14 mouse cellular contexts compared by ENCODE assay signal in the genomic region with DNA sequence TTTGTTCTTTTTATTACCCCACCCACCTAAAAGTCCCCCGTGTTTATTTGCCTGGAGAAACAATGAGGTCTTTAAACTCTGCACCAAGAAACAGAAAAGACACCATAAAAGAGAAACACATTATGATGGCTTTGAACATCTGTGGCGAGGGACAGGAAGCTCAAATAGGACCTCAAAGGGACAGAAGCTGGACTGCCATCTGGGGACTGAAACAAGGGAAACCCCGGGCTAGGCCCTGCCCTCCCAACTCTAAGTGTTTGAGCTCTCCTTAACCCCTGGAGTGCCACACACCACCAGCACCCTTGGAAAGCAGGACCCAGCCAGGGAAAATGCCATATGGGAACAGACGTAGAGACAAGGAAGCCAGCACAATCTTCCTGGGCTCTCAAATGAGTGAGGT.
DNase-seq lines count a peak whose midpoint lies in the region; ATAC-seq lines count a peak whose summit lies in the region.
"Had no signal": no experiment of that assay in that cellular context is flagged by ENCODE, and none has a peak within 500 bp of the region (broad histone marks: within the 10 kb centered on the region; RNA-seq: fewer than 3 reads in every experiment).

No protein-coding gene starts in this region.

- H3K4me1 ChIP-seq in hindbrain, embryonic 15.5 days (replicated peaks) = peaks cover 26% of the 10 kb centered on the region
- peaks cover 13% of the 10 kb centered on the region for H3K4me1 ChIP-seq in hindbrain, embryonic 12.5 days
- peaks cover 42% of the 10 kb centered on the region for H3K4me1 ChIP-seq in neural tube, embryonic 13.5 days (replicated peaks)
- H3K4me1 ChIP-seq in neural tube, embryonic 15.5 days = peaks cover 22% of the 10 kb centered on the region
- peaks cover 54% of the 10 kb centered on the region for H3K4me1 ChIP-seq in forebrain, embryonic 13.5 days

- 28% methylated on average over 4 of the region's 4 CpGs for WGBS in hindbrain, embryonic 15.5 days
- WGBS in hindbrain, embryonic 12.5 days = 27% methylated on average over 4 of the region's 4 CpGs
- 5% methylated on average over 4 of the region's 4 CpGs for WGBS in neural tube, embryonic 13.5 days
- WGBS in neural tube, embryonic 15.5 days = 11% methylated on average over 4 of the region's 4 CpGs
- whole genome bisulfite sequencing in forebrain, embryonic 13.5 days = 7% methylated on average over 4 of the region's 4 CpGs

- peak; percentile 34 for DNase-seq in mesoderm, embryonic 11.5 days (ENCODE audit: low read depth, low spot score)
- no peak for DNase-seq in layer of hippocampus, adult 18-20 months (ENCODE audit: low spot score in 2 of 2)
- no peak for DNase-seq in adrenal gland, postnatal 4 days (ENCODE audit: low spot score in 2 of 2)
- DNase-seq: cerebellum, adult 8-10 months; thymus, postnatal 14 days had no signal

- no peak for ATAC-seq in hindbrain, embryonic 15.5 days (ENCODE audit: low FRiP score, low read depth)
- ATAC-seq in hindbrain, embryonic 12.5 days (ENCODE audit: low FRiP score) = no peak
- ATAC-seq in neural tube, embryonic 13.5 days (ENCODE audit: low read depth) = no peak
- ATAC-seq in neural tube, embryonic 15.5 days (ENCODE audit: low FRiP score) = no peak
- no peak for ATAC-seq in forebrain, embryonic 13.5 days

- H3K4me3 ChIP-seq in hindbrain, embryonic 15.5 days = no peak overlapping the region
- no peak overlapping the region for H3K4me3 ChIP-seq in hindbrain, embryonic 12.5 days
- H3K4me3 ChIP-seq in neural tube, embryonic 13.5 days = no peak overlapping the region
- H3K4me3 ChIP-seq in neural tube, embryonic 15.5 days (replicated peaks) = no peak overlapping the region
- no peak overlapping the region for H3K4me3 ChIP-seq in forebrain, embryonic 13.5 days

- peak overlapping the region; percentile 44; the same call in 1 of the 2 replicates for H3K27ac ChIP-seq in hindbrain, embryonic 15.5 days (replicated peaks)
- no peak overlapping the region for H3K27ac ChIP-seq in hindbrain, embryonic 12.5 days
- H3K27ac ChIP-seq in neural tube, embryonic 13.5 days (replicated peaks) = 0 out of 2 replicates have a peak overlapping the region, but pooled peaks have one; percentile 9
- H3K27ac ChIP-seq in neural tube, embryonic 15.5 days (replicated peaks) = no peak overlapping the region
- H3K27ac ChIP-seq in forebrain, embryonic 13.5 days = peak overlapping the region; percentile 33; the same call in 1 of the 2 replicates
- H3K27ac ChIP-seq: kidney, postnatal 0 days; liver, embryonic 14.5 days; stomach, postnatal 0 days had no signal

- no peak overlapping the region for H3K4me2 ChIP-seq in hindbrain, embryonic 15.5 days
- H3K4me2 ChIP-seq in hindbrain, embryonic 12.5 days (replicated peaks) = no peak overlapping the region
- no peak overlapping the region for H3K4me2 ChIP-seq in neural tube, embryonic 13.5 days
- no peak overlapping the region for H3K4me2 ChIP-seq in neural tube, embryonic 15.5 days
- no peak overlapping the region for H3K4me2 ChIP-seq in forebrain, embryonic 13.5 days
- H3K4me2 ChIP-seq: heart, embryonic 11.5 days had no signal

- H3K36me3 ChIP-seq in hindbrain, embryonic 15.5 days = no peaks in the 10 kb centered on the region
- H3K36me3 ChIP-seq in hindbrain, embryonic 12.5 days = no peaks in the 10 kb centered on the region
- H3K36me3 ChIP-seq in neural tube, embryonic 13.5 days = no peaks in the 10 kb centered on the region
- H3K36me3 ChIP-seq in neural tube, embryonic 15.5 days = no peaks in the 10 kb centered on the region
- H3K36me3 ChIP-seq in forebrain, embryonic 13.5 days (ENCODE audit: poor library complexity, severe bottlenecking) = peaks cover 16% of the 10 kb centered on the region; the same call in 1 of the 2 replicates

- H3K9ac ChIP-seq in hindbrain, embryonic 15.5 days = no peak overlapping the region
- H3K9ac ChIP-seq in hindbrain, embryonic 12.5 days = no peak overlapping the region
- H3K9ac ChIP-seq in neural tube, embryonic 13.5 days = no peak overlapping the region
- H3K9ac ChIP-seq in neural tube, embryonic 15.5 days (replicated peaks) = no peak overlapping the region
- no peak overlapping the region for H3K9ac ChIP-seq in forebrain, embryonic 13.5 days
- H3K9ac ChIP-seq: liver, embryonic 14.5 days had no signal

- H3K9me3 ChIP-seq in hindbrain, embryonic 15.5 days = no peaks in the 10 kb centered on the region
- H3K9me3 ChIP-seq in hindbrain, embryonic 12.5 days (replicated peaks) = no peaks in the 10 kb centered on the region
- H3K9me3 ChIP-seq in neural tube, embryonic 13.5 days = no peaks in the 10 kb centered on the region
- no peaks in the 10 kb centered on the region for H3K9me3 ChIP-seq in neural tube, embryonic 15.5 days (replicated peaks)
- H3K9me3 ChIP-seq in forebrain, embryonic 13.5 days (replicated peaks) = no peaks in the 10 kb centered on the region

- no peaks in the 10 kb centered on the region for H3K27me3 ChIP-seq in hindbrain, embryonic 15.5 days
- H3K27me3 ChIP-seq in hindbrain, embryonic 12.5 days = no peaks in the 10 kb centered on the region
- no peaks in the 10 kb centered on the region for H3K27me3 ChIP-seq in neural tube, embryonic 13.5 days
- H3K27me3 ChIP-seq in neural tube, embryonic 15.5 days (replicated peaks) = no peaks in the 10 kb centered on the region
- no peaks in the 10 kb centered on the region for H3K27me3 ChIP-seq in forebrain, embryonic 13.5 days

Comparison
In these comparisons a context has a peak if more than half of its experiments do, and no peak if none do; other contexts are left out.
1. H3K27ac ChIP-seq: peak in hindbrain, embryonic 15.5 days (single experiment), neural tube, embryonic 13.5 days (single experiment) and forebrain, embryonic 13.5 days (single experiment); none in hindbrain, embryonic 12.5 days (single experiment) and neural tube, embryonic 15.5 days (single experiment).